Mouse (Mus musculus) forebrain, embryonic 13.5 days (tissue): ENCODE measurements around the gene Gm16427. TPM values are rescaled to one million over a fixed set of nuclear protein-coding genes. Genes with fewer than 3 reads are reported as not detected.
"Not testable (repeated sequence)": the region's sequence is repeated elsewhere in the genome, so short reads cannot be mapped to it uniquely, and the experiment has no call there.

ENCODE experiments used
- ATAC-seq: fragments of 200-750 bp; cut with Nextera tagmentation; 2 replicates; pipeline ENCODE4 v1.8.0; 2017
- H3K27ac ChIP-seq: fragments of 300-500 bp; sonication (generic); 2 replicates; pipeline ENCODE4 v1.5.1; 2015; ENCODE audit warnings: inconsistent platforms, mild to moderate bottlenecking, moderate library complexity
- H3K27me3 ChIP-seq: fragments of 300-500 bp; sonication (generic); 2 replicates; pipeline ENCODE4 v1.6.1; 2015; ENCODE audit warnings: mild to moderate bottlenecking, inconsistent platforms
- H3K36me3 ChIP-seq: fragments of 300-500 bp; sonication (generic); 2 replicates; pipeline ENCODE4 v1.6.1; 2015; ENCODE audit warnings: mild to moderate bottlenecking, inconsistent platforms; ENCODE audit not compliant: poor library complexity, severe bottlenecking
- H3K4me1 ChIP-seq: fragments of 300-500 bp; sonication (generic); 2 replicates; pipeline ENCODE4 v1.6.1; 2015; ENCODE audit warnings: inconsistent platforms
- H3K4me2 ChIP-seq: fragments of 300-500 bp; sonication (generic); 2 replicates; pipeline ENCODE4 v1.6.1; 2015; ENCODE audit warnings: inconsistent platforms, mild to moderate bottlenecking, moderate library complexity
- H3K4me3 ChIP-seq: fragments of 300-500 bp; sonication (generic); 2 replicates; pipeline ENCODE4 v1.5.1; 2015; ENCODE audit warnings: mild to moderate bottlenecking, inconsistent platforms
- H3K9ac ChIP-seq: fragments of 300-500 bp; sonication (generic); 2 replicates; pipeline ENCODE4 v1.6.1; 2015; ENCODE audit warnings: mild to moderate bottlenecking, inconsistent platforms
- H3K9me3 ChIP-seq: fragments of 300-500 bp; sonication (generic); replicated peaks from 2 replicates; pipeline ENCODE4 v1.6.1; 2016; ENCODE audit warnings: inconsistent platforms
- WGBS: fragments of 180-500 bp; shearing (Covaris S2); methylation state at CpG from one replicate; pipeline ENCODE4 v1.1.7; 2015; 5-methylcytosine and 5-hydroxymethylcytosine counted together
- polyA plus RNA-seq: library from polyadenylated mRNA; unstranded; fragments of >200 nt; fragmentation: Nextera tagmentation; extraction: Ambion mirVana; gene quantifications from 2 replicates; pipeline ENCODE4 v1.2.1, GENCODE M21; 2015

Gene Gm16427
- not detected in 2 replicates for polyA plus RNA-seq

DNA sequence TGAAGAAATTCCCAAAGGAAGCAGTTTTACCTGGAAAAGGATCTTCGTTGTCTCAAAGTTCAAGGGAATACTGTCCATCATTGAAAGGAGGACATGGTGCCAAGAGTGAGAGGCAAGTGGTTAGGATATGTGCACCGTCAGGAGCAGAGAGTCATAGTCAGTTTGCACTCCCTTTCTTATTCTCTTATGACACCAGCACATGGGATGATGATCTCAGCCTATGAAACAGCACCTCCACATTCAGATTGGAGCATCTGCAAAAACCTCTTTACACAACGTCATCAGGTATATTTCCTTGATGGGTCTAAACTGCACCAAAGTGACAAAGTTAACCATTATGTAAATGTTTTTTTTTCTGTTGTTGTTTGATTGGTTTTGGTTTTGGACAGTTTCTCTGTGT lies at the start of gene Gm16427:
Gene Gm16427, minus strand, starts transcription at position 101 of the 400 bp plus-strand sequence.
- H3K9me3 ChIP-seq, H3K36me3 ChIP-seq, H3K4me1 ChIP-seq, H3K4me3 ChIP-seq, H3K27me3 ChIP-seq, H3K4me2 ChIP-seq, H3K27ac ChIP-seq, H3K9ac ChIP-seq, ATAC-seq: not testable (repeated sequence)
- WGBS, result 70% methylated on average over 2 of the region's 3 CpGs

Other genes starting within 250 kb of the Gm16427 start
- not detected in 2 replicates for gene C87414, start 131.4 kb upstream of the Gm16427 start, polyA plus RNA-seq